Mouse (Mus musculus) 3134 (cell line): ENCODE data around the gene Katnb1.

Experiments used
- DNase-seq: peaks from one replicate; pipeline ENCODE4 v3.0.0-alpha.2; 2011; ENCODE audit warnings: low spot score; ENCODE audit not compliant: insufficient read length; ENCODE audit errors: extremely low read depth

Katnb1 gene

GRCm38 (mm10) chr8:95084261-95084660 is 3.3 kb downstream of the Katnb1 start:
- no peak for DNase-seq

GRCm38 (mm10) chr8:95084744-95085431 is 3.9 kb downstream of the Katnb1 start:
- DNase-seq, result no peak

- no peak for DNase-seq
These were observed 4.6 kb downstream of the Katnb1 start for GRCm38 (mm10) chr8:95085432-95086141.

GRCm38 (mm10) chr8:95093574-95093973 is 12.6 kb downstream of the Katnb1 start:
- no peak for DNase-seq

- DNase-seq, result peak; percentile 38
These were observed 18.0 kb downstream of the Katnb1 start for GRCm38 (mm10) chr8:95099009-95099408.

- no peak for DNase-seq
These were observed 21.0 kb downstream of the Katnb1 start for GRCm38 (mm10) chr8:95101972-95102371.

- no peak for DNase-seq
These were observed 26.3 kb downstream of the Katnb1 start for GRCm38 (mm10) chr8:95107306-95107705.

GRCm38 (mm10) chr8:95112594-95112993 is 31.6 kb downstream of the Katnb1 start:
- no peak for DNase-seq

- no peak for DNase-seq
These were observed 32.1 kb downstream of the Katnb1 start for GRCm38 (mm10) chr8:95113108-95113507.

GRCm38 (mm10) chr8:95113750-95114149 is 32.8 kb downstream of the Katnb1 start:
- DNase-seq, result no peak

- DNase-seq, result no peak
These were observed 42.5 kb downstream of the Katnb1 start for GRCm38 (mm10) chr8:95123455-95123854.

- no peak for DNase-seq
These were observed 45.5 kb downstream of the Katnb1 start for GRCm38 (mm10) chr8:95126497-95126896.

GRCm38 (mm10) chr8:95127658-95128057 is 46.7 kb downstream of the Katnb1 start:
- DNase-seq, result no peak

GRCm38 (mm10) chr8:95128750-95129260 is 47.8 kb downstream of the Katnb1 start:
- no peak for DNase-seq

GRCm38 (mm10) chr8:95130966-95131537 is 50.1 kb downstream of the Katnb1 start:
- DNase-seq, result no peak

GRCm38 (mm10) chr8:95131983-95132382 is 51.0 kb downstream of the Katnb1 start:
- no peak for DNase-seq

- no peak for DNase-seq
These were observed 53.2 kb downstream of the Katnb1 start for GRCm38 (mm10) chr8:95134186-95134585.

- no peak for DNase-seq
These were observed 54.3 kb downstream of the Katnb1 start for GRCm38 (mm10) chr8:95135242-95135641.

GRCm38 (mm10) chr8:95136218-95136617 is 55.2 kb downstream of the Katnb1 start:
- no peak for DNase-seq

GRCm38 (mm10) chr8:95137201-95137600 is 56.2 kb downstream of the Katnb1 start:
- no peak for DNase-seq

GRCm38 (mm10) chr8:95137641-95138098 is 56.7 kb downstream of the Katnb1 start:
- DNase-seq, result peak; percentile 40
